Mouse (Mus musculus): Measurements from ENCODE around the gene Skida1.

Skida1 gene

DNA sequence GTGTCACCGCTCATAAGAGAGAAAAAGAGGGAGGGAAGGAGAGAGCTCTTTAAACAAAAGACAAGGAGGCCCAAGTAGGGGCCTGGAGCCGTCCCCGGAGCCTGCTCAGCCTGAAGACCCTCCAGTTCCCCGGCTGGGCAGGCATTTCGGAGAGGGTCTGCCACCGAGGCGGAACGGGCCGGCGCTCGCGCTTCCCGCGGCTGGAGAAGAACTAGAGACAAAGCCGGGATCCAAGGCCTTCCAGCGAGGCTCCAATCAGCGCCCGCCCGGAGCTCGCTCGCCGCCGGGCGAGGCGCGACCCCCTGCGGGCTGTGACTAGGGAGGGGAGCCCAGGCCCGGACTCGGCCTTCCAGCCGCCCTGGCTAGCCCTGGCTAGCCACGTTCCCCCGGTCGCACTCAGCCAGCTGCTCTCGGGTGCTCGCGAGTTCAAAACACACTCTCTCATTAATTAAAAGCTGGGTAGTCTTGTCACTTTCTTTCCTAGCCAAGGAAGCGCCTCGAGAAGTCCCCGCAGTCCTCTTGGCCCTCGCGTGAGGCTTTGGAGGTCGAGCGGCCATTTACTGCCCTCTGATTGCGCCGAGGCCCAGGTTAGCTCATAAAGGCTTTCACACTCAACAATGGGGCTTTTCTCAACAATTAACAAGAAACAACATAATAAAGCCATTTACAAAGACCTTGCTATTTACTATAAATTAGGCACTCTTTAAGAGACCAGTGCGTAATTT, 9.1 kb downstream of the Skida1 start:
- DNase-seq (ENCODE audit: low spot score in 2 of 2), result no peak

GRCm38 (mm10) chr2:18038895-18039371, 9.9 kb downstream of the Skida1 start:
- DNase-seq (ENCODE audit: low spot score in 2 of 2), result no peak

DNA sequence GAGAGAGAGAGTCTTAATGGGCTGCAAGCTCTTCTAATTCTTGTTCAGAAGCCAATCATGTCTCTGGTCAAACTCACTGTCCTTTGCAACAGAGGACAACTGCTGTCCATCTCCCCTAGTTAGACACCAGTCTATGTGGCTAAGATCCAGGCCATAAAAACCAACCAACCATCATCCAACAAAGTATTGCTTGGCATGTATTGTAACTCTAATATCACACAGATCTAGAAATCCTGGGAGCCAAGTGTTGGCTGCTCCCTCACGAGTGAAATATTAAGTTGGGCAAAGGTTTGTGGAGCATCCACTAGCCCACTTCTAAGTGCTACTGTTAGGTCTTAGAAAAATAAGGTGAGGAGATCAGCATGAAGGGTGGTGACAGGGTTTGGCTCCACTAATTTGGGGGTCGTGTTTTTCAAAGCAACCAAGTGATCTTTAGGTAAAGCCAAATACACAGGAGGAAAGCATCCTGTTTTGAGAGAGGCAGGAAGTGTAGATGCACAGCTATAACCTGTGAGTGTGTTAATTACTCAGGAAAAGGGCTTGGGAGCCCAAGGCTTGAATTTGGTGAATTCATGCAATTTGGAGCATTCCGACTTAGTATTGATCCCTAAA, 10.6 kb downstream of the Skida1 start:
- DNase-seq (ENCODE audit: low spot score in 2 of 2), result no peak

DNA sequence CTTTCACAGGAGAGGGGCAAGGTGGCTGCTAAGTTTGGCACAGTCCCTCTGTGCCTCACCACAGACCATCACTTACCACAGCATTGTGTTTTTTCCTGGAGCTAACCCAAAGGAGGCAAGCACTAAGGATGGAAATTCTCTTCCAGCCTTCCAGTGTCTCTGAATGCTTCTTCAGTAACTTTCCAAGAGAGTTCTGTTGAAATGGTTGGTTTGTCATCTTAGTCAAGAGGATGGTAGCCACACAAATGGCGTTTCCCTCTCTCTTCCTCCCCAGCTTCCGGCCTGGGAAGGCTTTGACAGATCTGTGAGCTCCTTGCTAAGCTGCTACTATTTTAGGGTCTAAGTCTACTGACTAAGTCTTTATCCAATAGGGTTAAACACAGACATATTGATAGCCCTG, 11.4 kb downstream of the Skida1 start, which contains the start of gene A930004D18Rik:
TSS of gene A930004D18Rik (minus strand) at position 247 of the 400 bp plus-strand sequence.
- DNase-seq (ENCODE audit: low spot score in 2 of 2), result no peak

DNA sequence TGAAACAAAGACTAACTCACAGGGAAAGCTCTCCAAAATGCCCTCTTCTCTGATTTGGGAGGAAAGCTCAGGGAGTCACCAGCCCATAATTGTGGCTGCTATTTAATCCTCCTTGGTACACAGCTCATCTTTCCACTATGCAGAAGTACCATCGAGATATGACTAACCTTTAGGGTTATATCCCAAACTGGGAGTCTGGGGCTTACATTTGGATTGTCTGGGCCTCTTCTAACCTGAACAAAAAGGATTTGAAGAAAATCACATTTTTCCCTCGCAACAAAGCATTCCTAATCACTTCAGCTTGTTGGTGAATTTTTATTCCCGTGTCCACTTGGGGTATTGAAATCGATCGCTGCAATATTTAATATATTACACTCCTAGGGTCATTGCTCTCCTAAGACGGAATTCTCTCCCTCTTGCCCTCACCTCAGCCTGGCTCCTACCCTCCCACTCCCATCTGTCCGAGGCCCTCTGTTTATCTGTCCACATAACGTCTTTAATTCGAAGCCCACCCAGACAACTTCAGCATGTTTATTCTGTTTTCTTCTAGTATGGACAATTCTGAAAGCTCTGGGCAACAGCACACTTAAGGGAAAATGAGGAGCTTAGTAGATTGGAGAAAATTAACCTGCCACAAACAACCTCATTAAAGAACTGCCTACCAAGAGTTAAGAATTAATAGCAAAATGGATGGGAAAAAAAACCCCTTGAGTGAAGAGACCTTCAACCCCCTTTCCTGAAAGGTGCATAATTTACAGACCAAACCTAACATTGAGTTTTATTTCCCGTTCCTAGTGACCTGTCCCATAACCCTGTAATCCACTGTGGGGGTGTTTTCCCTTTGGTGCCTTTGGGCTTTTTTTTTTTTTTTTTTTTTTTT, 14.2 kb downstream of the Skida1 start:
- DNase-seq (ENCODE audit: low spot score in 2 of 2), result no peak

GRCm38 (mm10) chr2:18033166-18034108, 15.4 kb downstream of the Skida1 start:
- DNase-seq (ENCODE audit: low spot score in 2 of 2), result no peak

DNA sequence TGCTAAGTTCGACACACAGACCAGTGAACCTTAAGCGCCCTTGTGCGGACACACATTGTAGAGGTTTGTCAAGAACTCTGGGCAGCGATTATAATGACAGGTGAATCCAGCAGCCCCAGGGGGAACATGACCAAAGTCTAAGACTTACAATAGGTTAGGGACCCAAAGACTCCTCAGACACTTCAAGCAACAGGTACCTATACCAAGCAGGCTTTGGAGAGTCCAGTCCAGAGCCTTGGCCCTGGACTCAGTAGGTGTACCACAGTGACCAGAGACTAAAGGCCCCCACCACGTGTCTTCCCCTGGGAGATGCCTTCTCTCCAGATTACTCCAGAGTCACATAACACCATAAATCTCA, 16.3 kb downstream of the Skida1 start:
- no peak for DNase-seq (ENCODE audit: low spot score in 2 of 2)

- DNase-seq (ENCODE audit: low spot score in 2 of 2), result peak in 1 of 2 experiments; percentile 48
Measured at GRCm38 (mm10) chr2:18031831-18032537, 16.9 kb downstream of the Skida1 start.

- DNase-seq (ENCODE audit: low spot score in 2 of 2), result no peak
Measured at GRCm38 (mm10) chr2:18031271-18031821, 17.5 kb downstream of the Skida1 start.

DNA sequence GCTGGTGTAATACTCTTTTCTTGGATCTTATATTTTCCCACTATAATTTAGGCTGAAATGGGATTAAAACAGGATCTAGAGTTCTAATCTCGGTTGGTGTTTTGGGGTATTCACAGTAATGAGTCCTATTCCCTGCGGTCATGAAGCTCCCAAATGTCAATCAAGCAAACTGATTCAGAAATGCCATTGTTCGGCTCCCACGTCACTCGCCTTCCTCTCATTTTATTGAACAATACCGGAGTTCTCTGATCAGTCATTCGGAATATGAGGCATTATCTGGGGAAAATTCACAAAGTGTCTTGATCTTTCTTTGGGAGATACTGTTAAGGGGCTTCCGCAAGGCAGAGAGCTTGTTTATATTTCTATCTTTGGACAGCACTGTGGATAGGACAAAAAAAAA, 18.3 kb downstream of the Skida1 start:
- DNase-seq (ENCODE audit: low spot score in 2 of 2), result no peak

DNA sequence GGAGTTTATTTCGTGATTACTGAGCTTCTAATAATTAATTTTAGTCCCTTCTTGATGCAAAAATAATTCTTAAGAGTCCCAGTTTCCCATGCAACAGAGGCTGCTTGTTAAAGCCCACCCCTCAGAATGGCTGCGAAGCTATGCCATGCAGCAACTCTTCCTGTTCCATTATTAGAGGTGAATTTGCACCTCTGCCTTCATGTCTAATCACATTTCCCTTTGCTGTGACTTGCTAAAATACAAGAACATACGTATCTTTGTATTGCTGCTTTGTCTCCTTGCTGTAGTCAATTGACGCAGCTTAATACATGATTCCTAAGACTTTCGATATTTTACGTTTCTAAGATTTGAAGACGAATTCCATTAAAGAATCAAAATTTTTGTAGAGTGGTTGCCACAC, 19.2 kb downstream of the Skida1 start:
- DNase-seq (ENCODE audit: low spot score in 2 of 2), result no peak

- DNase-seq (ENCODE audit: low spot score in 2 of 2), result peak; percentile 68 to 75
Measured at GRCm38 (mm10) chr2:18028140-18029021, 20.5 kb downstream of the Skida1 start.

- DNase-seq (ENCODE audit: low spot score in 2 of 2), result peak; percentile 95
Measured at GRCm38 (mm10) chr2:18027448-18028139, 21.3 kb downstream of the Skida1 start.

DNA sequence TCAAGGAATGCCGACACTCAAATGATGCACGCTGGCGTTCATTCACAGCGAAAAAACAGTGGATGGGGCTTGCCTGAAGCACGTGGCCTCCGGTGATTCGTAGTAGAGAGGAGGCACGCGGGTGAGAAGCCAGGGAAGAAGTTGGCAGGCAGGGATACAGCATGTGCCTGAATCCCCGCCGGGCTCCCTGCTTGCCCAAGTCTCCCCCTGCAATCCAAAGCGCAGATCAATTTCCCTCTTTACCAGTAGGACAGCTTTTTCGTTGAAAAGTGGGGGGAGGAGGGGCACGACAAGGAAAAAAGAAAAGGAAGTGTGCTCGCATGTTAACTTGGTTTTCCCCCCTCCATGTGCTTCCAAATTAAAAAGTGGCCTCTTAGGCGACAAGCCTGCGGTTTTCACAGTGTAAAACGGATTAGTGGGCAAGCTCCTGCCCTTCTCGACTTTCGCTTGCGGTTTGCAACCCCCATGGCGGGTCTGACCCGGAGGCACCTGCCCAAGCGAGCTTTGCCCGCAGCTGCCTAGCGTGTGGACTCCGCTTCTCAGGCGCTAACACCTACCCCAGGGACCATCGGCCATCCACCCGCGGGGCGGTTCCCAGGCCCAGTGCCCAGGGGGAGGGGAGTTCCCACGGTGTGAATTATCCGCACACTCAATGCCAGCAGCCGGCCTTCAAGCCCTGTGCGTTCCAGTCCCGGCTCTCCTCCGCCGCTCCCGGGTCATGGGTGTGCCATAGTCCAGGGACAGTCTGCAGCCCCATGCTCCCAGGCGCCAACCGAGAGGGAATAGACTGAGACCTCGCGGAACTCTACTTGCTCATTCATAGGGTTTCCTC, 22.5 kb downstream of the Skida1 start:
- DNase-seq (ENCODE audit: low spot score in 2 of 2), result no peak

GRCm38 (mm10) chr2:18025781-18026115, 23.1 kb downstream of the Skida1 start:
- DNase-seq (ENCODE audit: low spot score in 2 of 2), result no peak

- no peak for DNase-seq (ENCODE audit: low spot score in 2 of 2)
Measured at GRCm38 (mm10) chr2:18025116-18025515, 23.7 kb downstream of the Skida1 start.

DNA sequence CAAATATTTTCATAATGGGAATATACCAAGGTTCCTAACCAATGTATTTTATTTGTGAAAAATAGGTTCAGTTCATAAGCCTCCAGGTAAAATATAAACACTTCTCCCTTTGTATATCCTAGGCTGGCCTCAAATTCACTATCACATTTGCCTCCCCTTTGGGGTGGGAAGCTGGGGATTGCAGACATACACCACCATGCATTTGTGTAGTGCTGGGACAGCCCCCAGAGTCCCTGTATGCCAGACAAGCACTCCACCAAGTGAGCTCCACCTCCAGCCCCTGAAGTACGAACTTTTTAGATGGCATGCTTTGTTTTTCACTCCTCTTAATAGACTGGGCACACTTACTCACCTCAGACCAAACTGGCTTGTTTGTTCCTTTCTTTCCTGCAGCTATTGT, 26.0 kb downstream of the Skida1 start:
- no peak for DNase-seq (ENCODE audit: low spot score in 2 of 2)

- no peak for DNase-seq (ENCODE audit: low spot score in 2 of 2)
Measured at GRCm38 (mm10) chr2:18019122-18019521, 29.7 kb downstream of the Skida1 start.

Data from frontal cortex, postnatal 25 days (tissue).